Mouse (Mus musculus): Measurements from ENCODE around the gene Minos1. TPM values are rescaled to one million over a fixed set of nuclear protein-coding genes. Genes with fewer than 3 reads are reported as not detected.

The Minos1 gene
- polyA plus RNA-seq, 1 experiment from 2014 or later = 658 TPM

GRCm38 (mm10) chr4:139092356-139093195 is 38.3 kb downstream of the Minos1 start, which contains the start of gene Nbl1:
Nbl1 (minus strand) TSS chr4:139092993.
- Histone ChIP-seq H3K4me1 (ENCODE audit: control insufficient read depth, insufficient read depth, low read length) (peaks cover 41% of the 10 kb centered on the region), H3K4me2 (ENCODE audit: low read depth, low read length) (peak within 1 kb of the TSS; percentile 97), H3K36me3 (ENCODE audit: control insufficient read depth, insufficient read depth, low read length) (no peaks in the 10 kb centered on the region), H3K27ac (ENCODE audit: low read length) (peak within 1 kb of the TSS; percentile 32; the same call in 1 of the 2 replicates), H3K4me3 (ENCODE audit: low read length) (peak within 1 kb of the TSS; percentile 73), H3K9ac (ENCODE audit: low read depth, low read length) (peak within 1 kb of the TSS; percentile 82), H3K27me3 (replicated peaks; ENCODE audit: control insufficient read depth, insufficient read depth, low read length) (no peaks in the 10 kb centered on the region), H3K9me3 (ENCODE audit: control insufficient read depth, low read length) (no peaks in the 10 kb centered on the region; the same call in 1 of the 2 replicates)
- WGBS = under 1% methylated on average over 100 of the region's 105 CpGs
- peak; percentile 52 for ATAC-seq

- WGBS = 7% methylated on average over 28 of the region's 28 CpGs
- Histone ChIP-seq H3K27ac (ENCODE audit: low read length) (0 out of 2 replicates have a peak overlapping the region, but pooled peaks have one; percentile 20), H3K9me3 (ENCODE audit: control insufficient read depth, low read length) (no peaks in the 10 kb centered on the region; the same call in 1 of the 2 replicates), H3K4me1 (ENCODE audit: control insufficient read depth, insufficient read depth, low read length) (peaks cover 41% of the 10 kb centered on the region), H3K4me3 (ENCODE audit: low read length) (peak overlapping the region; percentile 73), H3K36me3 (ENCODE audit: control insufficient read depth, insufficient read depth, low read length) (no peaks in the 10 kb centered on the region), H3K9ac (ENCODE audit: low read depth, low read length) (peak overlapping the region; percentile 82), H3K27me3 (replicated peaks; ENCODE audit: control insufficient read depth, insufficient read depth, low read length) (no peaks in the 10 kb centered on the region), H3K4me2 (ENCODE audit: low read depth, low read length) (peak overlapping the region; percentile 97)
- 0 out of 2 replicates have a peak, but pooled peaks have one; percentile 18 for ATAC-seq
These were observed 39.2 kb downstream of the Minos1 start for GRCm38 (mm10) chr4:139091478-139092355.

DNA sequence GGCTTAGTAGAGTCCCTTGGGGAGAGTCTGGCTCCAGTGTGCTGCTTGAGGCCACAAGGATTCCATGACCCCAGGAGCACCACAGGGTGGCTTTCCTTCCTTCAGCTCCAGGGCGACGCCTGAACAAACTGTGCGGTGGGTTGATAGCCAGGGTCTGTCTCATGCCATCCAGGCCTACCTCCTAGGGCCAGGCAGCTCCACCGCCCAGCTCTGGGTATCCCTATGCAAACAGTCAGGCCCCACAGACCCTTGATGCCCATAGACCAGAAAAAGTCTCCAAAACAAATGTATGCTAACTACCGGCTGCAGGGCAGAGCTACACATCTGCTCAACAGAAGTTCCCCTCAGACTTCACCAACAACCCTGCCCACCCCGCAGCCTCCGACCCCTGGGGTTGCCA is 39.8 kb downstream of the Minos1 start:
- H3K27me3 ChIP-seq (replicated peaks; ENCODE audit: control insufficient read depth, insufficient read depth, low read length) = no peaks in the 10 kb centered on the region
- peaks cover 41% of the 10 kb centered on the region for H3K4me1 ChIP-seq (ENCODE audit: control insufficient read depth, insufficient read depth, low read length)
- peak overlapping the region; percentile 73 for H3K4me3 ChIP-seq (ENCODE audit: low read length)
- ATAC-seq = no peak
- H3K9me3 ChIP-seq (ENCODE audit: control insufficient read depth, low read length) = no peaks in the 10 kb centered on the region; the same call in 1 of the 2 replicates
- peak overlapping the region; percentile 82 for H3K9ac ChIP-seq (ENCODE audit: low read depth, low read length)
- no peak overlapping the region for H3K27ac ChIP-seq (ENCODE audit: low read length)
- H3K4me2 ChIP-seq (ENCODE audit: low read depth, low read length) = peak overlapping the region; percentile 97
- 57% methylated on average over 7 of the region's 7 CpGs for WGBS
- no peaks in the 10 kb centered on the region for H3K36me3 ChIP-seq (ENCODE audit: control insufficient read depth, insufficient read depth, low read length)

GRCm38 (mm10) chr4:139090303-139090940 is 40.5 kb downstream of the Minos1 start:
- Histone ChIP-seq H3K27ac (ENCODE audit: low read length) (no peak overlapping the region), H3K36me3 (ENCODE audit: control insufficient read depth, insufficient read depth, low read length) (no peaks in the 10 kb centered on the region), H3K4me2 (ENCODE audit: low read depth, low read length) (peak overlapping the region; percentile 97), H3K4me1 (ENCODE audit: control insufficient read depth, insufficient read depth, low read length) (peaks cover 41% of the 10 kb centered on the region), H3K9ac (ENCODE audit: low read depth, low read length) (peak overlapping the region; percentile 82), H3K27me3 (replicated peaks; ENCODE audit: control insufficient read depth, insufficient read depth, low read length) (no peaks in the 10 kb centered on the region), H3K9me3 (ENCODE audit: control insufficient read depth, low read length) (no peaks in the 10 kb centered on the region; the same call in 1 of the 2 replicates), H3K4me3 (ENCODE audit: low read length) (peak overlapping the region; percentile 73)
- 53% methylated on average over 15 of the region's 15 CpGs for WGBS
- no peak for ATAC-seq

- 50% methylated on average over 9 of the region's 9 CpGs for WGBS
- Histone ChIP-seq H3K9ac (ENCODE audit: low read depth, low read length) (no peak overlapping the region), H3K27ac (ENCODE audit: low read length) (no peak overlapping the region)
These were observed 41.8 kb downstream of the Minos1 start for GRCm38 (mm10) chr4:139088982-139089671.

GRCm38 (mm10) chr4:139086984-139087383 is 43.9 kb downstream of the Minos1 start:
- no peak for ATAC-seq
- no peaks in the 10 kb centered on the region for H3K36me3 ChIP-seq (ENCODE audit: control insufficient read depth, insufficient read depth, low read length)
- H3K9me3 ChIP-seq (ENCODE audit: control insufficient read depth, low read length) = no peaks in the 10 kb centered on the region
- no peak overlapping the region for H3K27ac ChIP-seq (ENCODE audit: low read length)
- H3K9ac ChIP-seq (ENCODE audit: low read depth, low read length) = no peak overlapping the region
- peaks cover 47% of the 10 kb centered on the region for H3K4me1 ChIP-seq (ENCODE audit: control insufficient read depth, insufficient read depth, low read length)
- 82% methylated on average over 4 of the region's 4 CpGs for WGBS
- H3K4me3 ChIP-seq (ENCODE audit: low read length) = no peak overlapping the region
- no peaks in the 10 kb centered on the region for H3K27me3 ChIP-seq (replicated peaks; ENCODE audit: control insufficient read depth, insufficient read depth, low read length)
- H3K4me2 ChIP-seq (ENCODE audit: low read depth, low read length) = no peak overlapping the region

More at GRCm38 (mm10) chr4:139088982-139089671, 41.8 kb downstream of the Minos1 start:
- Histone ChIP-seq H3K4me1 (ENCODE audit: control insufficient read depth, insufficient read depth, low read length) (peaks cover 41% of the 10 kb centered on the region), H3K4me2 (ENCODE audit: low read depth, low read length) (0 out of 2 replicates have a peak overlapping the region, but pooled peaks have one; percentile 20), H3K4me3 (ENCODE audit: low read length) (no peak overlapping the region), H3K9me3 (ENCODE audit: control insufficient read depth, low read length) (no peaks in the 10 kb centered on the region), H3K36me3 (ENCODE audit: control insufficient read depth, insufficient read depth, low read length) (no peaks in the 10 kb centered on the region), H3K27me3 (replicated peaks; ENCODE audit: control insufficient read depth, insufficient read depth, low read length) (no peaks in the 10 kb centered on the region)
- peak; percentile 65 for ATAC-seq

GRCm38 (mm10) chr4:139086037-139086436 is 44.9 kb downstream of the Minos1 start:
- no peak for ATAC-seq
- Histone ChIP-seq H3K4me1 (ENCODE audit: control insufficient read depth, insufficient read depth, low read length) (peaks cover 37% of the 10 kb centered on the region), H3K36me3 (ENCODE audit: control insufficient read depth, insufficient read depth, low read length) (no peaks in the 10 kb centered on the region), H3K27ac (ENCODE audit: low read length) (no peak overlapping the region), H3K9ac (ENCODE audit: low read depth, low read length) (no peak overlapping the region), H3K27me3 (replicated peaks; ENCODE audit: control insufficient read depth, insufficient read depth, low read length) (no peaks in the 10 kb centered on the region), H3K4me3 (ENCODE audit: low read length) (no peak overlapping the region), H3K9me3 (ENCODE audit: control insufficient read depth, low read length) (no peaks in the 10 kb centered on the region), H3K4me2 (ENCODE audit: low read depth, low read length) (no peak overlapping the region)
- 12% methylated on average over 5 of the region's 5 CpGs for WGBS

- no peak for ATAC-seq
These were observed 45.6 kb downstream of the Minos1 start for GRCm38 (mm10) chr4:139085337-139085736.

More at GRCm38 (mm10) chr4:139085337-139085736, 45.6 kb downstream of the Minos1 start:
- H3K27ac ChIP-seq (ENCODE audit: low read length) = no peak overlapping the region
- H3K9me3 ChIP-seq (ENCODE audit: control insufficient read depth, low read length) = no peaks in the 10 kb centered on the region
- H3K9ac ChIP-seq (ENCODE audit: low read depth, low read length) = no peak overlapping the region
- no peak overlapping the region for H3K4me2 ChIP-seq (ENCODE audit: low read depth, low read length)
- H3K36me3 ChIP-seq (ENCODE audit: control insufficient read depth, insufficient read depth, low read length) = no peaks in the 10 kb centered on the region
- 72% methylated on average over 11 of the region's 11 CpGs for WGBS
- H3K4me3 ChIP-seq (ENCODE audit: low read length) = no peak overlapping the region
- H3K27me3 ChIP-seq (replicated peaks; ENCODE audit: control insufficient read depth, insufficient read depth, low read length) = no peaks in the 10 kb centered on the region
- H3K4me1 ChIP-seq (ENCODE audit: control insufficient read depth, insufficient read depth, low read length) = peaks cover 30% of the 10 kb centered on the region

Measured in intestine, embryonic 16.5 days (tissue).